Mouse (Mus musculus): ENCODE data around the gene Paqr9. TPM values are rescaled to one million over a fixed set of nuclear protein-coding genes. Genes with fewer than 3 reads are reported as not detected.
"Not testable (repeated sequence)": the region's sequence is repeated elsewhere in the genome, so short reads cannot be mapped to it uniquely, and the experiment has no call there.

Gene Paqr9
- polyA plus RNA-seq (2015; fragmentation: Nextera tagmentation; extraction: Ambion mirVana), result 2.8 TPM in 2 replicates

DNA sequence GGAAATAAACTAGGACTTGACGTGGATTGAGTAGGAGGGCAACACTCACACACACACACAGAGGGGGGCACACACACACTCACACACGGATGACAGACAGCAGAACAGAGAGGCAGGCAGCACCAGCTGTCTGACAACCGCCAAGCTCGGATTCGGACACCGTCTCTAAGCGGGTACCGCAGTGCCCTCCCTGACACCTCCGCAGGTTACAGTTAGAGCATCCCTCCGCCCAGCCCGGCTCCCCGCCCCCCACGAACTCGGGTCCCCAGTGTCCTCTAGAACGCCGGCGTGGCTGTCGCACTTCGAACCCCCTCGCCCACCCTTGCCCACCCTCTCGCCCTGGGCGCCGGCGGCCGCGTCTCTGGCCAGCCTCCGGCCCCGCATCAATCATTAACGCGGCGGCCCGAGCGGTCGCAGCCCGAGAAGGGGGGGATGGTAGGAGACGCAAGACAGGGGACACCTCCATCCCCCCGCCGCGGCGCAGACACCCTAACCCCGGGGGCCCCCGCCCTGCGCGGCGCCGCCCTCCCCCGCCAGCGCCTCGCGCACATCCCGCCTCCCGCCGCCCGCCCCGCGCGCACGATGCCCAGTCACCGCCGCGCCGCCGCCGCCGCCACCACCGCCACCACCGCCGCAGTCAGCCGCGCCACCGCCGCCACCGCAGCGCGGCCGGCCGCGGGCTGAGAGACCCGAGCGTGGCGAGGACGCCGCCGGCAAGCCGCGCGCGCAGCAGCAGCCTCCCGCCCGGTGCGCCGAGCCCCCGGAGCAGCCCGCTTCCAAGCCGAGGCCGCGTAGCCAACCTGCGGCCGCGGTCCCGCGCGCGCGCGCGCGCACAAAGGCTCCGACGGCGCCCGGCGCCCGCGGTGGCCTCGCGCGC is at the start of gene Paqr9:
TSS of gene Paqr9 (plus strand) at position 599 of the 877 bp plus-strand sequence.
- peak; percentile 69 for ATAC-seq (replicated peaks; ENCODE audit: low FRiP score, low read depth)
- no peak for TF ChIP-seq CTCF (IDR thresholded peaks at IDR 0.05; ENCODE audit: low read depth)
- peak within 1 kb of the TSS; percentile 56 for H3K9ac ChIP-seq (ENCODE audit: low read depth, low read length)
- DNase-seq (ENCODE audit: low spot score), result no peak
- H3K9me3 ChIP-seq (replicated peaks; ENCODE audit: low read length), result no peaks in the 10 kb centered on the region
- 4% methylated on average over 55 of the region's 118 CpGs for WGBS
- H3K27ac ChIP-seq, result no peak within 1 kb of the TSS; the same call in 1 of the 2 replicates
- H3K4me1 ChIP-seq (replicated peaks; ENCODE audit: insufficient read depth, low read length), result peaks cover 6% of the 10 kb centered on the region; the same call in 1 of the 2 replicates
- peaks cover 35% of the 10 kb centered on the region for H3K27me3 ChIP-seq (ENCODE audit: insufficient read depth, low read length)
- H3K4me3 ChIP-seq (replicated peaks; ENCODE audit: low read depth, low read length), result peak within 1 kb of the TSS; percentile 67
- no peaks in the 10 kb centered on the region for H3K36me3 ChIP-seq (ENCODE audit: insufficient read depth, low read length)
- peak within 1 kb of the TSS; percentile 95 for H3K4me2 ChIP-seq (ENCODE audit: low read length)

DNA sequence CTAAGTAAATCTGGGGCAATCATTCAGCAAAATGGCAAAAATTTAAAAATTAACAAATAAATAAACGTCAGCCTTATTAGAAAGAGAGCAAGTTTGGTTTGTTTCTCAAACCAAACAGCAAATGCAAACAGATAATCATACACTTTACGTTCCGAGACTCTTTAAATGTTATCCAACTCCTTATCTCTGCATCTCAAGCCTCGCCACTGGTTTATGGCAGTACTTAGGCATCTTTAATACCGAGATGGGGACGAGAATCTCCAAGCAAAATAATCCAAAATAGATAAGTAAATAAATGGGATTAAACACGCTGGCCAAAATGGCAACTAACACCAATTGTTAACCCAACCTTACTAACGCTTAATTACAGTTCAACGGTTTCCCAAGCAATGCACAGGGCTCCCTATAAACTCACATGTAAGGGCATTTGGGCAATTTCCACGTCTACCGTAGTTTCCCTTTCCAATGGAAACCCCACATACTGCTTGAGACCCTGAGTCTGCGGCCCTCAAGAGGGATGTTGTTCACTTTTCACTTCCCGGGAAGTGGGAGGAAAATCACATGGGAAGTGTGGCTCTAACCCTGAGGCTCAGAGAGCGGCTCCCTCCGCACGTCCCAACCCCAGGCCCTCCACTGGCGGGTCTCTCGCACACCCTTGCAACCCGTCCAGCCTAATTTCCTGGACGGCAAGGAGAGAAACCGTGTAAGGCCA is 48.6 kb upstream of the Paqr9 start:
- DNase-seq (ENCODE audit: low spot score), result peak; percentile 21
- peak overlapping the region; percentile 95 for H3K4me2 ChIP-seq (ENCODE audit: low read length)
- H3K36me3 ChIP-seq (ENCODE audit: insufficient read depth, low read length), result no peaks in the 10 kb centered on the region
- 4% methylated on average over 21 of the region's 21 CpGs for WGBS
- peak overlapping the region; percentile 92; the same call in 1 of the 2 replicates for H3K27ac ChIP-seq
- H3K9me3 ChIP-seq (replicated peaks; ENCODE audit: low read length), result no peaks in the 10 kb centered on the region
- peak overlapping the region; percentile 95 for H3K9ac ChIP-seq (ENCODE audit: low read depth, low read length)
- H3K27me3 ChIP-seq (ENCODE audit: insufficient read depth, low read length), result no peaks in the 10 kb centered on the region
- H3K4me1 ChIP-seq (replicated peaks; ENCODE audit: insufficient read depth, low read length), result peaks cover 9% of the 10 kb centered on the region; the same call in 1 of the 2 replicates
- no peak for TF ChIP-seq CTCF (IDR thresholded peaks at IDR 0.05; ENCODE audit: low read depth)
- peak; percentile 14; the same call in 1 of the 2 replicates for ATAC-seq (replicated peaks; ENCODE audit: low FRiP score, low read depth)
- H3K4me3 ChIP-seq (replicated peaks; ENCODE audit: low read depth, low read length), result peak overlapping the region; percentile 98

DNA sequence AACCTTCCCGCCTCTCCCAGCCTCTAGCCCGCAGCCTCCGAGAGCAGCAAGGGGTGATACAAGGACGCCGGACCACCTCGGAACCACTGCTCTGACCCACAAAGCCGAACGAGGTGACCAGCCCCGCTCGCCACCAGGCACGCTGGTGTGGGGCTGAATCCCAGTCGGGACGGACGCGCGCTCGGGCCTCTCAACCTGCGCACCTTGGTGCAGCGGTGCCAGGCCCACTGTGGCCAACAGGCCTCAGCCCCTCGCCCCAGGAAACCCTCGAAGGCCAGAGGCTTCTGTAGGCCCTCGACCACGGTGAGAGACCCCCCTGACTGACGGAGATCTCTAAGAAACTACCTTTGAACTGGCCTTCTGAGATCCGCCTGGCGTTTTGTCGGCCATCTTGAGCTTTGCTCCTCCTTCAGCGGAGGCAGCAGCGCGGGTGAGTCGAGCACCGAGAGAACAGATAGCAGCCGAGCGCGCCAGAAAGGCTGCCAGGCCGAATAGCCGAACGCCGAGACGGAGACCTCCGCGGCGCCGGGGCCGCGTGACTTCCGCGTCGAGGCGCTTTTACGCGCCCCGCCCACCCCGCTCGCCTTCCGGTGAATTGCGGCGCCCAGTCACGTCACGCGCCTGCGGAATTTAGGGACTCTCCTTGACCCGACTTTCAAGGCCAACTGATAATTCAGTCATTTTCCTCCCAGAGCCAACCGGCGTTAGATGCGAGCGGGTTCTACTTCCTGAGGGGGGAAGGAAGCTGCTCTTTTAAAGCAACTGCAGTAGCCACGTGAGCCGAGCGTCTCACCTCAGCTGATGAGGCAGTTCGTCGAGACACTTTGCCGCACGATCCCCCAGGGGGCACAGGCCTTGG is 47.8 kb upstream of the Paqr9 start, which contains the start of gene U2surp:
TSS of gene U2surp (minus strand) at position 525 of the 859 bp plus-strand sequence.
- H3K36me3 ChIP-seq (ENCODE audit: insufficient read depth, low read length), result no peaks in the 10 kb centered on the region
- peak within 1 kb of the TSS; percentile 92 for H3K27ac ChIP-seq
- no peaks in the 10 kb centered on the region for H3K27me3 ChIP-seq (ENCODE audit: insufficient read depth, low read length)
- under 1% methylated on average over 74 of the region's 74 CpGs for WGBS
- no peaks in the 10 kb centered on the region for H3K9me3 ChIP-seq (replicated peaks; ENCODE audit: low read length)
- peak within 1 kb of the TSS; percentile 98 for H3K4me3 ChIP-seq (replicated peaks; ENCODE audit: low read depth, low read length)
- TF ChIP-seq CTCF (IDR thresholded peaks at IDR 0.05; ENCODE audit: low read depth), result peak; percentile 33; the same call in 1 of the 2 replicates
- H3K4me1 ChIP-seq (replicated peaks; ENCODE audit: insufficient read depth, low read length), result peaks cover 9% of the 10 kb centered on the region; the same call in 1 of the 2 replicates
- peak within 1 kb of the TSS; percentile 95 for H3K9ac ChIP-seq (ENCODE audit: low read depth, low read length)
- peak within 1 kb of the TSS; percentile 95 for H3K4me2 ChIP-seq (ENCODE audit: low read length)
- peak; percentile 95 for ATAC-seq (replicated peaks; ENCODE audit: low FRiP score, low read depth)
- peak; percentile 98 for DNase-seq (ENCODE audit: low spot score)

DNA sequence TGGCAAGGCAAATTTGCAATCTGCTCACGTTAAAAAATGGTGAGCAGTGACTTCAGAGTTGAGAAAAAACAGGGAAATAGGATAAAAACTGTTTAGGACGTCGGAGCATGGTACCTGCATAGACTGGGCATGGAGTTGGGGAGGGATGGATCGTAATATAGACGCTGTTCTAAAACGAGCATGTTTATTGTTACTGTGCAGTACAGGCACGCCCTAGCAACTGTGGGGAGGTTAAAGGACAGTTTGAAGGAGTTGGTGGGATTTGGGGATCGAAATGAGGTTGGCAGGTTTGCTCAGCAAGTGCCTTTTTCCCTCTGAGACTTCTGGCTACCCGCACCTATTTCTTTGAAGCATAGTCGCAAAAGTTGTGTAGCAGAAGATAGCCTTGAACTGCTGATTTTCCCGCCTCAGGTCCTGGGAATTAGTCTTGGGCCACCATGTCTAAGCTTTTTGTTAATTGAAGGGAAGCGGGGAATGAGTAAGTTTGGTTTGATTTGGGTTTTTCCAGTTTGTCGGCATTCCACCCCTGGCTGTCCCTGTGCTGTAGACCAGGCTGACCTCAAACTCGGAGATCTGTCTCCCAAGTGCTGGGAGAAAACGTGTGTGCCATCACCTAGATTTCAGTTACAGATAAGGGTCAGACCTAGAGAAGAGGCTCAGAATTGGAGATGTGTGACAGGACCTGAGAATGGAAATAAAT is 47.0 kb upstream of the Paqr9 start:
- ATAC-seq (replicated peaks; ENCODE audit: low FRiP score, low read depth), result peak; percentile 51
- Histone ChIP-seq H3K4me3 (replicated peaks; ENCODE audit: low read depth, low read length) (peak overlapping the region; percentile 98), H3K9me3 (replicated peaks; ENCODE audit: low read length) (no peaks in the 10 kb centered on the region), H3K9ac (ENCODE audit: low read depth, low read length) (peak overlapping the region; percentile 65), H3K27ac (peak overlapping the region; percentile 90), H3K4me2 (ENCODE audit: low read length) (peak overlapping the region; percentile 74), H3K36me3 (ENCODE audit: insufficient read depth, low read length) (no peaks in the 10 kb centered on the region), H3K4me1 (replicated peaks; ENCODE audit: insufficient read depth, low read length) (peaks cover 9% of the 10 kb centered on the region; the same call in 1 of the 2 replicates), H3K27me3 (ENCODE audit: insufficient read depth, low read length) (no peaks in the 10 kb centered on the region)
- TF ChIP-seq CTCF (IDR thresholded peaks at IDR 0.05; ENCODE audit: low read depth), result no peak
- no peak for DNase-seq (ENCODE audit: low spot score)
- 18% methylated on average over 15 of the region's 15 CpGs for WGBS

DNA sequence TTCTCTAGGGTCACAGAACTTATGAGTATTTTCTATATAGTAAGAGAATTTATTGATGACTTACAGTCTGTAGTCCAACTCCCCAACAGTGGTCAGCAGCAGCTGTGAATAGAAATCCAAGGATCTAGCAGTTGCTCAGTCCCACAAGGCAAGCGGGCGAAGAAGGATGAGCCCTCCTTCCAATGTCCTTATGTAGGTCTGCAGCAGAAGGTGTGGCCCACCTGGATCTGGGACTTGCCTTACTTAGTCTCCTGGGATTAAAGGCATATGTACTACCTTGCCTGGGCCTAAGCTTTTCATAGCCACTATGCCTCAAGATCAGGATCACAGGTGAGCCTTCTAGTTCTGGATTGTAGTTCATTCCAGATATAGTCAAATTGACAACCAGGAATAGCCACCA is 45.7 kb upstream of the Paqr9 start:
- no peak for ATAC-seq (replicated peaks; ENCODE audit: low FRiP score, low read depth)
- Histone ChIP-seq H3K4me1 (replicated peaks; ENCODE audit: insufficient read depth, low read length) (peaks cover 9% of the 10 kb centered on the region; the same call in 1 of the 2 replicates), H3K36me3 (ENCODE audit: insufficient read depth, low read length) (no peaks in the 10 kb centered on the region), H3K9ac (ENCODE audit: low read depth, low read length) (no peak overlapping the region), H3K27me3 (ENCODE audit: insufficient read depth, low read length) (no peaks in the 10 kb centered on the region), H3K9me3 (replicated peaks; ENCODE audit: low read length) (no peaks in the 10 kb centered on the region), H3K4me2 (ENCODE audit: low read length) (no peak overlapping the region), H3K27ac (no peak overlapping the region), H3K4me3 (replicated peaks; ENCODE audit: low read depth, low read length) (no peak overlapping the region)
- TF ChIP-seq CTCF (IDR thresholded peaks at IDR 0.05; ENCODE audit: low read depth), result no peak
- no peak for DNase-seq (ENCODE audit: low spot score)
- WGBS, result 98% methylated on average over 2 of the region's 2 CpGs

DNA sequence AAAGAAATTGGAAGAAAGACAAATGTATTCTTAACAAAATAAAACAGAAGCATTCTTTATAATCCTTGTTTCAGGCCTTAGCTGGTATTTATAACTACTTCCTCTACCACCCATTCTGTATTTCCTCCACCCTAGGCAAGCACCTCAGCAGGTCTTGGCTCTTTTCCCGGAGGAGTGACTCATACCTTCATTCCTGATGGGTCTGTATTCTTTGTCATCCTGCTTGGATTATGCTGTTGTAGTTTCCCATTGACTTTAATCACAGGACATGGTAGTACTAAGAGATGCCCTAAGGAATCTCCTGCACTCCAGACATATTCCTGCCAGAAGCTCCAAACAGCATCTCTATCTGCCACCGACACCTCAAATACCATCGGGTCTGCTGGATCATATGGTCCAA is 45.1 kb upstream of the Paqr9 start:
- H3K9me3 ChIP-seq (replicated peaks; ENCODE audit: low read length); H3K4me1 ChIP-seq (replicated peaks; ENCODE audit: insufficient read depth, low read length); DNase-seq (ENCODE audit: low spot score); H3K27me3 ChIP-seq (ENCODE audit: insufficient read depth, low read length); H3K4me2 ChIP-seq (ENCODE audit: low read length); H3K4me3 ChIP-seq (replicated peaks; ENCODE audit: low read depth, low read length); H3K9ac ChIP-seq (ENCODE audit: low read depth, low read length); H3K36me3 ChIP-seq (ENCODE audit: insufficient read depth, low read length); H3K27ac ChIP-seq; ATAC-seq (replicated peaks; ENCODE audit: low FRiP score, low read depth): not testable (repeated sequence)
- 88% methylated on average over 3 of the region's 3 CpGs for WGBS
